Mouse (Mus musculus) NIH3T3 (cell line): ENCODE measurements around the gene Snapc3.
"Not testable (repeated sequence)": the region's sequence is repeated elsewhere in the genome, so short reads cannot be mapped to it uniquely, and the experiment has no call there.

ENCODE experiments used
- DNase-seq: peaks from one replicate; pipeline ENCODE4 v3.0.0-alpha.2; 2012; ENCODE audit warnings: low read depth

Snapc3 gene

DNA sequence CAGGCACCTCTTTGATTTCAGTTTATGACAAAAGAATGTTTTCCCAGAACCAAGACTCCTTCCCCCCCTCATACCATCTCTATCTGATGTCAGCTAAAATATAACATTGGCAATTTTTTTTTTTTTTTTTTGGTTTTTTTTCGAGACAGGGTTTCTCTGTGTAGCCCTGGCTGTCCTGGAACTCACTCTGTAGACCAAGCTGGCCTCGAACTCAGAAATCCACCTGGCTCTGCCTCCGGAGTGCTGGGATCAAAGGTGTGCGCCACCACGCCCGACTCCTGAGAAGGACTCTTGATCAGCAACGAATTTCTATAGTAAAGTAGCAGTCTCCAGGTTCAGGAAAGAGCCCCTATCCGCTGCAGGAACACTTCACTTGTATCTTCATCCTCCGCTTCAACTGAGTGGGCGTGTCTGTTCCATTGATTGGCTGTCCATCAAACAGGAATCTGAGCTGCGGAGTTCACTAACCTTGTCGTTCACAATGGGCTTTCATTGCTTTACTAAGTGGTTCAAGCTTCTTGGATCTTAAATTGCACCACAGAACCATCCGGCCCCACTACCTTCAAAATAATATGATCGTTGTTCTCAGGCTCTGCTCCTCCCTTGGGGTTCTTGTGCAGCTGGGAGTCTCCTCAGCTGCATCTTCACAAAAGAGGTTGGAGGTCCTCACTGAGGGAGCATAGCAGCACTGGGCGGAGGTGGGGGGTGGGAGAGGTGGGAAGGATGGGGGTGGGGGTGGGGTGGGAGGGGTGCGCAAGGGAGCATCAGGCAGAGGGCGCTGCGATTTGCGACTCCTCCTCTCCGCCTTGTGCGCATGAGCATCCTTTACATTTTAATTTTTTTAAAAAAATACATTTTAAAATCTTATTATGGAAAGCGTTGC is 82.9 kb downstream of the Snapc3 start:
- no peak for DNase-seq

DNA sequence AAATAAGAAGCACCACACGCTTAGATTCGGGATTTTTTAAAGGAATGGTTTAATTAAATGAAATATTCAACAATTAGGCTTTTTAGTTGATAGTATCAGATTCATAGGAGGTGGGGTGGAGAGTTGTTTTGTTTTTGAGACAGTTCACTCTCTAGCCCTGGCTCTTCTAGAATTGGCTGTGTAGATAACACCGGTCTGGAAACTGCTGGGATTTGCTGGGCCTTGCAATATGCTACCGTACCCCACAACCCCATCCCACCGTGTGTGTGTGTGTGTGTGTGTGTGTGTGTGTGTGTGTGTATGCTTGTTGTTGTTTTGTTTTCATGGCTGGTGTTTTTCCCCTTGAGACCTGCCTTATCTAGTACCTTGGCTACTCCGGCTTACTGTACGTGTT is 83.5 kb downstream of the Snapc3 start:
- no peak for DNase-seq

DNA sequence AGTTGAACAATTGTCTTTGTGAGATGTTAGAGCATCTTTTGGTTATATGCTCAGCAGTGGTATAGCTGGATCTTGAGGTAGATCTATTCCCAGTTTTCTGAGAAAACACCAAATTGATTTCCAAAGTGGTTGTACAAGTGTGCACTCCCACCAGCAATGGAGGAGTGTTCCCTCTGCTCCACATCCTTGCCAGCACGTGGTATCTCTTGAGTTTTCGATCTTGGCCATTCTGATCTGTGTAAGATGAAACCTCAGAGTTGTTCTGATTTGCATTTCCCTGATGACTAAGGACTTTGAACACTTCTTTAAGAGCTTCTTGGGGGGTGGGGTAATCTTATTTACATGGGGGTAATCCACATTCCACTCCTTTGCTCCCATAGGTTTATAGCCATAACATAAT is 92.1 kb downstream of the Snapc3 start:
- DNase-seq: no peak

DNA sequence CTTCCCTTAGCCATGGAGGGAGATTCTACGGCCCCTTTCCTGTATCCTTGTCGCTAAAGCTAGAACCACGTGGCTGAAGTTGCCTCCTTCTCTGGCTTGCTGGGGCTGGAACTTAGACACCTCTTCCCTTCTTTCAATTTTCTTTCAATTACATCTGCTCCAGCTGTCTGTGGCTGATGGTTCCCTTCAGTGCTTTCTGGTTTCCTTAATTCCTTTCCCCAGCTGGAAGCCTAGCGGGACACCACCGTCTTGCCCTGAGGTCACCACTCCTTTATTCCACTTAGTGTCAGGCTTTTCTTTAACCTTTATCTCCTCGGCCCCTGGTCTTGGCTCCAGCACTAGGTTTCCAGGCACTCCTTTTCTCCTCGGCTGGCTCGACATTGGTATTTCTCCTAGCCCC is 93.6 kb downstream of the Snapc3 start:
- no peak for DNase-seq

DNA sequence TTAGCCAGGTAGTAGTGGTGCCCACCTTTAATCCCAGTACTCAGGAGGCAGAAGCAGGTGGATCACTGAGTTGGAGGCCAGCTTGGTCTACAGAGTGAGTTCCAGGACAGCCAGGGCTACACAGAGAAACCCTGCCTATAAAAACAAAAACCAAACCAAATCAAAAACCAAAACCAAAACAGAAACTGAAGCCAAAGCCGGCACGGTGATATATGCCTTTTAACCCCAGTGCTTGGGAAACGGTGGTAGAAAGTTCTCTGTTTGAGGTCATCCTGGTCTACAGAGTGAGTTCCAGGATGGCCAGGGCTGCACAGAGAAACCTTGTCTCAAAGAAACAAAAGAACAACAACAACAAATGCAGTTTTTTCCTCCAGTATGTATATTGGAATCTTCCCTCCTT is 94.7 kb downstream of the Snapc3 start:
- DNase-seq: no peak

DNA sequence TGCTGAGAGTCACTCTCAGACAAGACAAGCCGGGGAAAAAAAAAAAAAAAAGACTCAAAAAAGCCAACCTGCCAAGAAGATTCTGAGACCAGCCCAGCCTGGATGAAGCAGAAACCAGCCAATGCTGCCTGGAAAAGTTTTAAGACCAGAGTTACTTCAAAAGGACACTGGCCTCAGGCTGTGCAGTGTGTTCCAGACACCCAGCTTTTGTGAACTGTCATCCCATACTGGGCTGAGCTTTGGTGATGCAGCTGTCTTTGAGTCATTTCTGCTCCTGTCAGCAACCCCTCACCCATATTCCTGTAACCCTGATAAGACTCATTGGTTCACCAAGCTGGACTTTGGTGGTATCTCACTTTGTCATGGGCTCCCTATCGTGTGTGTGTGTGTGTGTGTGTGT is 95.1 kb downstream of the Snapc3 start:
- DNase-seq: no peak

DNA sequence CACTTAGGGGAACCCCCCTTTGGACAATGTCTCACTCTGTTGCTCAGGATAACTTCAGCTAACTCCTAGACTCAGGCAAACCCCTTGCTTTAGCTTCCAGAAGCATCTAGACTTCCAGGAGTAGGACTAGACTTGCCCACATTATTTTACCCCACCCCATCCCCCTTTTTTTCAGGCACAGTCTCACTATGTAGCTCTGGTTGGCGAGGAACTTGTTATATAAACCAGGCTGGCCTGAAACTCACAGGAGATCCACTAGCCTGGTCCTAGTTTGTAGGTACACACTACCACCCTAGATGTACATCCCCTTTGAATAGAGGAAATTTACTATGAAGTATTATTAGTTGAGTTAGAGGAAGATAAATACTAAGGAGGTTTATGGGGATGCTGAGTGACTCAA is 96.7 kb downstream of the Snapc3 start:
- no peak for DNase-seq

DNA sequence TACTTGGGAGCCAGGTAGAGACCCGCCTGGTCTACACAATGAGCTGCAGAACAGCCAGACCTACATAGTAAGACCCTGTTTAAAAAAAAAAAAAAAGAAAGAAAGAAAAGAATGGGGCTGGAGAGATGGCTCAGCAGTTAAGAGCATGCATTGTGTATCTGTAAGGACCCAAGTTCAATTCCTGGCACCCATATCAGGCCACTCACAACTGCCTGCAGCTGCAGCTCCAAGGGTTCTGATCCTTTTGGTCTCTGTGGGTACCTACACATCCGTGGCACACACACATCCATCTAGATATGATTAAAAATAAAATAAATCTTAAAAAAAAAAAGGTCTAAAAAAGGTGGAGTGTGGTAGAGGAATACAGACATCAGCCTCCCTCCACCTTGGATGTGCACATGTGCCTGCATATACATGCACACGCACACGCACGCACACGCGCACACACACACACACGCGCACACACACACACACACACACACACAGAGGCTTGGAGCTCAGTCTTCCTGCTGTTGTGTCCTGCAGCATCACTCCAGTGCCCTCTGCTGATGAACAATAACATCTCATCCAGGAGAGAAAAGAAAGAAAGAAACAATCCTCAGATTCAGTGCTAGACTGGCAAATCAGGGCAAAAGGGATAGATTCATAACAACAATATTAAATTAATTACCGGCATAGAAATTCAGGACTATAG is 97.6 kb downstream of the Snapc3 start:
- DNase-seq: peak; percentile 69

DNA sequence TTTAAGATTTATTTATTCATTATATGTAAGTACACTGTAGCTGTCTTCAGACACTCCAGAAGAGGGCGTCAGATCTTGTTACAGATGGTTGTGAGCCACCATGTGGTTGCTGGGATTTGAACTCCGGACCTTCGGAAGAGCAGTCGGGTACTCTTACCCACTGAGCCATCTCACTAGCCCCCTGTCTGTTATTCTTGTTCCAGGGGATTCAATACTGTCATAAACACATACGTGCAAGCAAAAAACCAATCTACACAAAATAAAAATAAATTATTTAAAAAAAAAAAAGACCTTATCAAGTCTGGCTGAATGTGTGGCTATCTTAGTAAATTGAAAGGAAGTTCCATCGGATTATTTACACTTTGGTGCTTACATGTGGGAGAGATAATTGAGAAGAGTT is 98.6 kb downstream of the Snapc3 start:
- DNase-seq: not testable (repeated sequence)
